Mouse (Mus musculus) MEL (cell line): ENCODE measurements around the gene Zscan2.

Source experiments
- CTCF ChIP-seq, 3 experiments: IDR thresholded peaks in 2 of 3; conservative IDR thresholded peaks in 1 of 3; 2 replicates each; pipeline ENCODE4 v1.5.1; 2011 to 2012; ENCODE audit warnings: low read length in 3 of 3, low read depth in 2 of 3, mild to moderate bottlenecking in 2 of 3, improper control_type of control experiment in 1 of 3, inconsistent platforms in 1 of 3, mixed read lengths in 1 of 3, moderate library complexity in 1 of 3; ENCODE audit not compliant: control insufficient read depth in 1 of 3, insufficient read depth in 1 of 3, poor library complexity in 1 of 3, severe bottlenecking in 1 of 3
- GABPA ChIP-seq: IDR thresholded peaks from 2 replicates; pipeline ENCODE4 v1.6.1; 2012; ENCODE audit warnings: low read depth, mild to moderate bottlenecking, inconsistent platforms, low read length, improper control_type of control experiment, moderate library complexity
- MAX ChIP-seq: IDR thresholded peaks from 2 replicates; pipeline ENCODE4 v1.6.1; 2011; ENCODE audit warnings: low read length, improper control_type of control experiment
- MYB ChIP-seq: IDR thresholded peaks from 2 replicates; pipeline ENCODE4 v1.6.1; 2011; ENCODE audit warnings: mild to moderate bottlenecking, low read depth, low read length, improper control_type of control experiment
- POLR2A ChIP-seq, 2 experiments: IDR thresholded peaks; 2 replicates each; pipeline ENCODE4 v1.6.1; 2011 to 2012; ENCODE audit warnings: low read length in 2 of 2, mild to moderate bottlenecking in 2 of 2, control low read depth in 1 of 2, improper control_type of control experiment in 1 of 2, low read depth in 1 of 2, moderate library complexity in 1 of 2; ENCODE audit not compliant: control insufficient read depth in 1 of 2, insufficient read depth in 1 of 2, poor library complexity in 1 of 2
- USF1 ChIP-seq: IDR thresholded peaks from 2 replicates; pipeline ENCODE4 v1.6.1; 2014; ENCODE audit warnings: low read depth, mild to moderate bottlenecking, inconsistent platforms, low read length, improper control_type of control experiment, moderate library complexity
- ZC3H11A ChIP-seq: IDR thresholded peaks from 2 replicates; pipeline ENCODE4 v1.6.1; 2012; ENCODE audit warnings: low read depth, mild to moderate bottlenecking, inconsistent platforms, low read length, improper control_type of control experiment
- ZKSCAN1 ChIP-seq: IDR thresholded peaks from 2 replicates; pipeline ENCODE4 v1.6.1; 2012; ENCODE audit warnings: low read depth, mild to moderate bottlenecking, inconsistent platforms, low read length, improper control_type of control experiment, moderate library complexity
- ZMIZ1 ChIP-seq: IDR thresholded peaks from 2 replicates; pipeline ENCODE4 v1.6.1; 2012; ENCODE audit warnings: low read depth, mild to moderate bottlenecking, inconsistent platforms, low read length, improper control_type of control experiment, moderate library complexity

DNA sequence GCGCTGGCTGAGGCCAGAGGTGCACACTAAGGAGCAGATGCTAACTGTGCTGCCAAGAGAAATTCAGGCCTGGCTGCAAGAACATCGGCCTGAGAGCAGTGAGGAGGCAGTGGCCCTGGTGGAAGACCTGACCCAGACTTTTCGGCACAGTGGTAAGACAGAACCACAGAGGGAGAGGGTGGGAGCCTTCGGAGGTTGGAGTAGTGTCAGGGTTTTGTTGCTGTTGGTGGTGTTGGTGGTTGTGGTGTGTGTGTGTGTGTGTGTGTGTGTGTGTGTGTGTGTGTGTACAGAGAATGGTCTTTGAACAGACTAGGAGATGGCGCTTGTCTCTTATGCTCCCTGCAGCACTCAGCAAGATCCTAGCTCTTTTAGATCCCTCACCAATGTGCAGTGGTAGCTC is 2.8 kb downstream of the Zscan2 start:
- TF ChIP-seq CTCF (IDR thresholded peaks at IDR 0.05 in 2 of 3, conservative IDR thresholded peaks at IDR 0.05 in 1 of 3; ENCODE audit: control insufficient read depth in 1 of 3, insufficient read depth in 1 of 3, low read depth in 2 of 3, low read length in 3 of 3, poor library complexity in 1 of 3, severe bottlenecking in 1 of 3) (no peak), GABPA (no peak), USF1 (no peak), MYB (no peak), ZKSCAN1 (no peak), POLR2A (IDR thresholded peaks at IDR 0.05; ENCODE audit: control insufficient read depth in 1 of 2, insufficient read depth in 1 of 2, low read depth in 1 of 2, low read length in 2 of 2, poor library complexity in 1 of 2) (no peak), ZMIZ1 (no peak), MAX (no peak), ZC3H11A (no peak)
